Mouse (Mus musculus): ENCODE results near the gene Auts2. TPM values are rescaled to one million over a fixed set of nuclear protein-coding genes. Genes with fewer than 3 reads are reported as not detected.

Auts2 gene
- polyA plus RNA-seq, 1 experiment from 2014 or later: 75.0 TPM

DNA sequence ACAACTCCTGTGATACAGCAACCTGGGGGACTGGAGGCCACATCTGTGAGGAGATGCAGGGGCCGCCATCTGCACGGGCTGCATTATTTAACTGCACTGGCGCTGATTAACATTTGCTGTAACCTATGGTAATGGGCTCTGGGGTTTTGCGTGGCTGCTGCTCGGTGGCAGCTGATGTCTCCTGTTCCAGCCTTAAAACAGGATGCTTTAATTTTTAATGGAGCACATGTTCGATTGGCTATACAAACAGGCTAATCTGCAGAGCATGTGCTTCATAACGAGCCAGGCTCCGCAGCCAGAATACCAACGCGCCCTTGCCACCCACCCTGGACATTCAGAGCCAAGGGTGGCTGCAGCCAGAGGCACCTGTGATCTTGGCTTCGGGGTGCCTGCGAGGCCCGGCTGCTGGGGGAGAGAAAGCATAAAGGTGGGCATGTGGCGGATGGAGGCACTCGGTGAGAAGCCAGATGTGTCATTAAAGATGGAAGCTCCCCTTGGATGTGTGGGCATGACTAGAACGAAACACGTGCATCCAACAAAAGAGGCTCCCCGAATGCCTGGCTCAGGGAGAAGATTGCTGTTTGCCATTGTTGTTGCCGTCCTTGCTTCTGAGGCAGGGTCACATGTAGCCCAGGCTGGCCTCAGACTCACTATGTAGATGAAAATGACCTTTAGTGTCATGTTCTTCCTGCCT lies 884.2 kb downstream of the Auts2 start:
- Histone ChIP-seq H3K9ac (replicated peaks; ENCODE audit: low read length) (no peak overlapping the region), H3K27ac (replicated peaks; ENCODE audit: low read depth, low read length) (peak overlapping the region; percentile 61), H3K4me2 (ENCODE audit: low read length) (no peak overlapping the region), H3K4me3 (replicated peaks; ENCODE audit: low read depth, low read length) (no peak overlapping the region), H3K4me1 (ENCODE audit: control insufficient read depth, insufficient read depth, low read length) (peaks cover 20% of the 10 kb centered on the region), H3K27me3 (ENCODE audit: control insufficient read depth, insufficient read depth, low read length) (no peaks in the 10 kb centered on the region), H3K36me3 (ENCODE audit: control insufficient read depth, insufficient read depth, low read length) (no peaks in the 10 kb centered on the region), H3K9me3 (ENCODE audit: control insufficient read depth, low read length) (no peaks in the 10 kb centered on the region)
- ATAC-seq (ENCODE audit: low FRiP score, low TSS enrichment) (peak; percentile 55), DNase-seq (peak; percentile 69)
- 48% methylated on average over 19 of the region's 19 CpGs for WGBS

DNA sequence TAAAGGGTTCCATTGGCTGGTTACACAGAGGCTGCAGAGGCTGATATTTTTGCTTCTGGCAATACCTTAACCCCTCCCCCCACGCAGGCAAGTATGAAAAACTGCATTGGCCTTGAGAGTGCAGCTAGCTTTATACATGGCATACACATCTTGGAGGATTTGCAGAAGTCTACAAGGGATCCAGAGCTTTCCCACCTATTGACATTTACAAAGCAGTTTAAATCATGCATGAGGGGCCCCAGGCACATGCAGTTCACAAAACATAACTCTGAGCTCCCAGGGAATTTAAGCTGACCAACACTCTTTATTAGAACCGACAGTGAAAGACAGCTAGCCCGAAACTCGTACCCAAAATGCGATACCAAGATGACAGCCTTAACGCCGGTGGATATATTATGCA lies 888.9 kb downstream of the Auts2 start:
- no peak overlapping the region for H3K9ac ChIP-seq (replicated peaks; ENCODE audit: low read length)
- no peak overlapping the region for H3K4me3 ChIP-seq (replicated peaks; ENCODE audit: low read depth, low read length)
- ATAC-seq (ENCODE audit: low FRiP score, low TSS enrichment): no peak
- DNase-seq: peak; percentile 58
- H3K4me1 ChIP-seq (ENCODE audit: control insufficient read depth, insufficient read depth, low read length): peaks cover 35% of the 10 kb centered on the region
- H3K9me3 ChIP-seq (ENCODE audit: control insufficient read depth, low read length): no peaks in the 10 kb centered on the region
- WGBS: 21% methylated on average over 7 of the region's 7 CpGs
- H3K27ac ChIP-seq (replicated peaks; ENCODE audit: low read depth, low read length): no peak overlapping the region
- H3K36me3 ChIP-seq (ENCODE audit: control insufficient read depth, insufficient read depth, low read length): no peaks in the 10 kb centered on the region
- 0 out of 2 replicates have a peak, but pooled peaks cover 4% of the 10 kb centered on the region for H3K27me3 ChIP-seq (ENCODE audit: control insufficient read depth, insufficient read depth, low read length)
- no peak overlapping the region for H3K4me2 ChIP-seq (ENCODE audit: low read length)

DNA sequence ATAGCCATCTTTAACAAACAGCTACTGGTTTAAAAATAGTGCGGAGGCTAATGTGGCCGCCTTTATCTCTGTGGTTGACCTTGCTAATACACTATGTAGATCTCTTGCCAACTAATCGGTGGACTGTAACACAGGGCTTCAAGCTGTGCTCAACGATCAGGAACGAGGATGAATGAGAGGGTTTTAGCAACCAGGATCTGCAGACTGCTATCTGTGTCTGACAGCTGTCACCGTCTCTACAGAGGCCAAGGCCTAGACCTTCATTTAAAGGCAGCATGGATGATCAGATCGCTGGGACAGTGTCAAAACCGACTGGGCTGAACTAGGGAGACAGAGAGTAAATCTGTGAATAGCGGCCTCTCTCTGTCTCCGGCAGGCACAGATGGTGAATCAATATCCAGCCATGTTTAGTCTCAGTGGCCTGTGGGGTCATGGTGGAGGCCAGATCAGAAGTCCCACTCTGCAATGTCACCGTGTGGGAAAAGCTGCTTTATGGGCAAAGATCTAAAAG lies 892.7 kb downstream of the Auts2 start:
- DNase-seq (peak; percentile 49), ATAC-seq (ENCODE audit: low FRiP score, low TSS enrichment) (no peak)
- no peaks in the 10 kb centered on the region for H3K36me3 ChIP-seq (ENCODE audit: control insufficient read depth, insufficient read depth, low read length)
- no peak overlapping the region for H3K4me2 ChIP-seq (ENCODE audit: low read length)
- no peak overlapping the region for H3K9ac ChIP-seq (replicated peaks; ENCODE audit: low read length)
- H3K27ac ChIP-seq (replicated peaks; ENCODE audit: low read depth, low read length): no peak overlapping the region
- WGBS: 19% methylated on average over 11 of the region's 11 CpGs
- no peak overlapping the region for H3K4me3 ChIP-seq (replicated peaks; ENCODE audit: low read depth, low read length)
- no peaks in the 10 kb centered on the region for H3K9me3 ChIP-seq (ENCODE audit: control insufficient read depth, low read length)
- H3K4me1 ChIP-seq (ENCODE audit: control insufficient read depth, insufficient read depth, low read length): peaks cover 56% of the 10 kb centered on the region
- 0 out of 2 replicates have a peak, but pooled peaks cover 12% of the 10 kb centered on the region for H3K27me3 ChIP-seq (ENCODE audit: control insufficient read depth, insufficient read depth, low read length)

DNA sequence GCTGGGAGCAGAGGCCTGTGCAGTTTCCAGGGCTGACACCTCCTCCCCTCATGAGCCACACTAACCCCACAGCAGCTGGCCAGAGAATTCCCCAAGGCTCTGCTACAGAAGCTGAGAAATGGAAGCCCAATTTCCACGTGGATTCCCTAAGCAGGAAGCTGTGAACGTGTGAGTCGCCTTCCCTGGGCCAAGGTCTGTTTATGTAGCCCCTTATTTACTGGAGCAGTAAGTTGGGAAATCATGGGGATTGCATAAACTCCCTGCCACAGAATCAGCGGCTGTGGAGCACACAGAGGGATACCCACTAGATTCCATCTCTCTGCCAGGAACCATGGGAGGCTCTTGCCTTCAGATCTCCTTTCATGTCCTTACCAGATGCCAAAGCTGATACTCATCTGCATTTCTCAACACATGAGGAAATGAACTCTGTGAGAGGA lies 895.4 kb downstream of the Auts2 start:
- no peak overlapping the region for H3K27ac ChIP-seq (replicated peaks; ENCODE audit: low read depth, low read length)
- no peaks in the 10 kb centered on the region for H3K9me3 ChIP-seq (ENCODE audit: control insufficient read depth, low read length)
- no peaks in the 10 kb centered on the region for H3K36me3 ChIP-seq (ENCODE audit: control insufficient read depth, insufficient read depth, low read length)
- DNase-seq (peak; percentile 54), ATAC-seq (ENCODE audit: low FRiP score, low TSS enrichment) (no peak)
- H3K9ac ChIP-seq (replicated peaks; ENCODE audit: low read length): no peak overlapping the region
- H3K27me3 ChIP-seq (ENCODE audit: control insufficient read depth, insufficient read depth, low read length): 0 out of 2 replicates have a peak, but pooled peaks cover 14% of the 10 kb centered on the region
- 18% methylated on average over 4 of the region's 4 CpGs for WGBS
- H3K4me3 ChIP-seq (replicated peaks; ENCODE audit: low read depth, low read length): no peak overlapping the region
- H3K4me1 ChIP-seq (ENCODE audit: control insufficient read depth, insufficient read depth, low read length): peaks cover 58% of the 10 kb centered on the region
- no peak overlapping the region for H3K4me2 ChIP-seq (ENCODE audit: low read length)

DNA sequence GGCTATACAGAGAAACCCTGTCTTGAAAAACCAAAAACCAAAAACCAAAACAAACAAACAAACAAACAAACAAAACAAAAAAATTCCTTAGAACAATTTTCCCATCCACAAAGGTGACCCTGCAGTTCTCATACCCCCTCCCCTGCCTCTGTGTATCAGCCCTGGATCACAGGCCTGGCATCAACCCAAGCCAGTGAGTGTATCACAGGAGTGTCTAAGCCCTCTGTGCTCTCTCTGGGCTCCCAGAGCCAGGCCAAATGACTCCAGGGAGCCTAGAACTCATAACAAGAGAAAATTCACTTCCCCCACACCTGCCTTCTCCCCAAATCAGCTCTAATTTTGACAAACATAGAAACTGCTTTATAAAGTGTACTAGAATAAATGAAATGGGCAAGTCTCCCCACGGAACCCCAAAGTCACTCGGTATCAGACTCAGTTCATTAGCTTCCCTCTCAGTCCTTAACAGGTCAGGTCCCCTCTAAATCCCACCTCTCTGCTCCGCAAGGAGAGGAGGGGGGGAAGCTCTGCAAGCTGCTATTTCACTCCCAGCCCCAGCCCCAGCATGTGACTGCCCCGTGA lies 896.0 kb downstream of the Auts2 start:
- Histone ChIP-seq H3K4me3 (replicated peaks; ENCODE audit: low read depth, low read length) (no peak overlapping the region), H3K9ac (replicated peaks; ENCODE audit: low read length) (no peak overlapping the region), H3K4me2 (ENCODE audit: low read length) (no peak overlapping the region), H3K36me3 (ENCODE audit: control insufficient read depth, insufficient read depth, low read length) (no peaks in the 10 kb centered on the region), H3K4me1 (ENCODE audit: control insufficient read depth, insufficient read depth, low read length) (peaks cover 63% of the 10 kb centered on the region), H3K27me3 (ENCODE audit: control insufficient read depth, insufficient read depth, low read length) (0 out of 2 replicates have a peak, but pooled peaks cover 14% of the 10 kb centered on the region), H3K27ac (replicated peaks; ENCODE audit: low read depth, low read length) (no peak overlapping the region; the same call in 1 of the 2 replicates), H3K9me3 (ENCODE audit: control insufficient read depth, low read length) (no peaks in the 10 kb centered on the region)
- DNase-seq (peak; percentile 56), ATAC-seq (ENCODE audit: low FRiP score, low TSS enrichment) (no peak)
- 30% methylated on average over 4 of the region's 4 CpGs for WGBS

DNA sequence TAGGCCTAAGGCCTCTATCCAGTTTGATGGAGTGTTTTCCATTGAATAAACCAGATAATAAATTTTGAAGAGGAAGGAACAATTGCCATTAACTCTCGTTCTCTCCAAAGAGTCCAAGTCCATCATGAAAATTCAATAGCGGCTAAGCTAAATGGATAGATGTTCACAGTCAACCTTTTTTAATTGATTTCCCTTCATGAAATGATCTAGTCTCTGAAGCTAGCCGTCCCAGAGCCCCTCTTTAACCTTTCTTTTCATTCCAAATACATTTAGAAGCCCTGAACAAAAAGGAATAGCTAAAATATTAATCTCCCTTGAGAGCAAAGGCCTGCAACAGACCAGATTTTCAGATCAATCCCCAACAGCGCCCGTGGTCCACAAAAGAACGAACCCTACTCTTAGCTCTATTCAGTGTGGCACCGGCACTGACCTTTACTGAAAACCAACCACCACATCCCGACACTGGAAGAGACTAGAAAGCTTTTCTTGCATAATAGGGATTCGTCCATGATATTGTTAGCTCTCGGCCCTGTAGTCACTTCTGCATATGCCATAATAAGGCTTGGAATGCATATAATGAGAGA lies 896.9 kb downstream of the Auts2 start:
- Histone ChIP-seq H3K9ac (replicated peaks; ENCODE audit: low read length) (no peak overlapping the region), H3K4me3 (replicated peaks; ENCODE audit: low read depth, low read length) (no peak overlapping the region), H3K36me3 (ENCODE audit: control insufficient read depth, insufficient read depth, low read length) (no peaks in the 10 kb centered on the region), H3K4me1 (ENCODE audit: control insufficient read depth, insufficient read depth, low read length) (peaks cover 68% of the 10 kb centered on the region), H3K27me3 (ENCODE audit: control insufficient read depth, insufficient read depth, low read length) (0 out of 2 replicates have a peak, but pooled peaks cover 14% of the 10 kb centered on the region), H3K9me3 (ENCODE audit: control insufficient read depth, low read length) (no peaks in the 10 kb centered on the region), H3K4me2 (ENCODE audit: low read length) (no peak overlapping the region), H3K27ac (replicated peaks; ENCODE audit: low read depth, low read length) (peak overlapping the region; percentile 52; the same call in 1 of the 2 replicates)
- WGBS: 9% methylated on average over 10 of the region's 10 CpGs
- DNase-seq: no peak
- ATAC-seq (ENCODE audit: low FRiP score, low TSS enrichment): no peak

DNA sequence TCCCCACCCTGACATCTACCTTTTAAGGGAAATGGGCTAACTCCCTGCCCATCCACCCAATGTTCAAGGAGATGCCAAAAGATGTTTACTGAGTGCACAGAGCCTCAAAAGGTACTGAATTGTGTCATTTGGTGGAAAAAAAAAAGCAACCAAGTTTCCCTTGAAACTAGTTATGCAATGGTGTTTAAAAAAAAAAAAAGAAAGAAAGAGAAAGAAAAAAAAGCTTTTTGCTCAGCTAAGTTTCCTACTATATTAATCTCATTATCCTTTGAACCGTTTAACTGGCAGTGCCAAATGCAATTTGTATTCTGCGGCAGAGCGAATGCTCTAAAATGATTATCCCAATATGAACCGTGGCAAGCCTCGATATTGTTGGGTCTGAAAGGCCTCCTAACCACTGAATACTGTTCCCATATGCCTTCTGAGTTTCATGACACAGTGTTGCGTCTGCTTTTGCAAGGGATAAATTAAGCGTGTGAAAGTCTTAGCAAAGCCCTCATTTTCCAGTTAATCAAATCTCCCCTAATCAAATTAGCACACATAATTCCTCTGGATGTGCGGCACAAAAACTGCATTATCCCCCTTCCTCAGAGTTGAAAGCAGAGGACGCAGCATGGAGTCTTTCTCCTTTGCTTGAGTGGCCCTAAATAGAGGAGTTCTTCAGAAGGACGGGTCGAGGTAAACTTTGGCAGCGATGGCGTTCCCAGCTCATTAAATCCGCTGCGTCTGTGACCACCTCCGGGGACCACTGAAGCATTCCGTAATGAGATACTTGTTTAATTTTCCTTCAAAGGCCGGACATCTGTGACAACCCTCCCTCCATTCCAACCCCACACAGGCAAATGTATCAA lies 897.6 kb downstream of the Auts2 start:
- no peaks in the 10 kb centered on the region for H3K9me3 ChIP-seq (ENCODE audit: control insufficient read depth, low read length)
- no peak overlapping the region for H3K9ac ChIP-seq (replicated peaks; ENCODE audit: low read length)
- H3K36me3 ChIP-seq (ENCODE audit: control insufficient read depth, insufficient read depth, low read length): no peaks in the 10 kb centered on the region
- H3K27me3 ChIP-seq (ENCODE audit: control insufficient read depth, insufficient read depth, low read length): 0 out of 2 replicates have a peak, but pooled peaks cover 14% of the 10 kb centered on the region
- ATAC-seq (ENCODE audit: low FRiP score, low TSS enrichment): peak; percentile 69
- DNase-seq: peak; percentile 81
- H3K4me1 ChIP-seq (ENCODE audit: control insufficient read depth, insufficient read depth, low read length): peaks cover 66% of the 10 kb centered on the region
- no peak overlapping the region; the same call in 1 of the 2 replicates for H3K27ac ChIP-seq (replicated peaks; ENCODE audit: low read depth, low read length)
- whole genome bisulfite sequencing: 8% methylated on average over 18 of the region's 18 CpGs
- H3K4me3 ChIP-seq (replicated peaks; ENCODE audit: low read depth, low read length): no peak overlapping the region
- H3K4me2 ChIP-seq (ENCODE audit: low read length): no peak overlapping the region

DNA sequence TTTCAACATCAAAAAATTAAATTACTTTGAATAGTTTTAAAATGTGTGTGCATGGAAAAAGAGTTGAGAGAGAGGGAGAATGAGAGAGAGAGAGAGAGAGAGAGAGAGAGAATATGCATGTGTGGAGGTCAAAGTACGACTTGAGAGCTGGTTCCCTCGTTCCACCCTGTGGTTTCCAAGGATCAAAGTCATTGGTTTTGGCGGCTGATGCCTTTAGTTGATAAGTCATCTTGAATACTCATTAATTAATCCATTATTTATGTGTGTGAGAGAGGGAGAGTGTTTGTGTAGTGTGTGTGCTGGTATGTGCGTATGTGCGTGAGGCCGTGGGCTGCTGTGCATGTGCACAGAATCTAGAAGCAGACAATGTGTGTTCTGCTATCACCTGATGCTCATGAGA lies 898.8 kb downstream of the Auts2 start:
- Histone ChIP-seq H3K27ac (replicated peaks; ENCODE audit: low read depth, low read length) (no peak overlapping the region), H3K4me3 (replicated peaks; ENCODE audit: low read depth, low read length) (no peak overlapping the region)
- no peak for DNase-seq

More for the DNA sequence above, 898.8 kb downstream of the Auts2 start:
- 51% methylated on average over 6 of the region's 6 CpGs for WGBS
- H3K4me2 ChIP-seq (ENCODE audit: low read length): no peak overlapping the region
- ATAC-seq (ENCODE audit: low FRiP score, low TSS enrichment): no peak
- H3K4me1 ChIP-seq (ENCODE audit: control insufficient read depth, insufficient read depth, low read length): peaks cover 66% of the 10 kb centered on the region
- H3K9me3 ChIP-seq (ENCODE audit: control insufficient read depth, low read length): no peaks in the 10 kb centered on the region
- H3K27me3 ChIP-seq (ENCODE audit: control insufficient read depth, insufficient read depth, low read length): 0 out of 2 replicates have a peak, but pooled peaks cover 10% of the 10 kb centered on the region
- no peaks in the 10 kb centered on the region for H3K36me3 ChIP-seq (ENCODE audit: control insufficient read depth, insufficient read depth, low read length)
- no peak overlapping the region for H3K9ac ChIP-seq (replicated peaks; ENCODE audit: low read length)
